Comparison of ENCODE assay signal across 8 mouse cellular contexts in genomic region chr9:63706152-63706733, GRCm38 (mm10). TPM values are rescaled to one million over a fixed set of nuclear protein-coding genes. Genes with fewer than 3 reads are reported as not detected.
DNase-seq lines count a peak whose midpoint lies in the region; ATAC-seq and TF ChIP-seq lines count a peak whose summit lies in the region.

No protein-coding gene starts in this region.

- WGBS in bone marrow, adult 2 months: 7% methylated on average over 9 of the region's 9 CpGs
- 27% methylated on average over 9 of the region's 9 CpGs for WGBS in forebrain, postnatal 0 days
- WGBS in liver, embryonic 11.5 days: 30% methylated on average over 9 of the region's 9 CpGs

- no peaks in the 10 kb centered on the region; the same call in 1 of the 2 replicates for H3K36me3 ChIP-seq in forebrain, postnatal 0 days (ENCODE audit: insufficient read depth)
- peaks cover 5% of the 10 kb centered on the region; the same call in 1 of the 2 replicates for H3K36me3 ChIP-seq in liver, embryonic 11.5 days (ENCODE audit: control insufficient read depth, insufficient read depth, low read length)
- H3K36me3 ChIP-seq in myocyte (ENCODE audit: control insufficient read depth, insufficient read depth): peaks cover 3% of the 10 kb centered on the region

- no peak overlapping the region for H3K4me2 ChIP-seq in forebrain, postnatal 0 days (ENCODE audit: low read depth)
- H3K4me2 ChIP-seq in liver, embryonic 11.5 days: no peak overlapping the region
- H3K4me2 ChIP-seq in myocyte (ENCODE audit: low read depth): peak overlapping the region; percentile 60

- no peak for TF ChIP-seq POLR2A in bone marrow, adult 2 months (IDR thresholded peaks at IDR 0.05; ENCODE audit: borderline replicate concordance, control insufficient read depth, low read depth, low read length)
- no peak for TF ChIP-seq POLR2A in myocyte (IDR thresholded peaks at IDR 0.05; ENCODE audit: insufficient read length, low read depth)

- peak; percentile 65 for DNase-seq in layer of hippocampus, adult 11-12 months (ENCODE audit: low spot score)
- no peak for DNase-seq in layer of hippocampus, adult 18-20 months (ENCODE audit: low spot score in 2 of 2)
- DNase-seq in forebrain, postnatal 0 days: peak; percentile 32
- no peak for DNase-seq in liver, embryonic 11.5 days (ENCODE audit: low spot score)
- peak; percentile 82 for DNase-seq in thymus, postnatal 14 days

- peak; percentile 59 for ATAC-seq in forebrain, postnatal 0 days
- peak; percentile 76 to 78 for ATAC-seq in hematopoietic stem cell, adult 5-6 weeks (replicated peaks in 1 of 2; ENCODE audit: insufficient read depth in 1 of 2, low FRiP score in 2 of 2, low TSS enrichment in 1 of 2, low read depth in 1 of 2, poor library complexity in 2 of 2, severe bottlenecking in 2 of 2)
- ATAC-seq in liver, embryonic 11.5 days (replicated peaks; ENCODE audit: low FRiP score): no peak

- H3K27me3 ChIP-seq in forebrain, postnatal 0 days (ENCODE audit: insufficient read depth, low read length): no peaks in the 10 kb centered on the region
- H3K27me3 ChIP-seq in liver, embryonic 11.5 days (replicated peaks; ENCODE audit: control insufficient read depth, insufficient read depth, low read length): no peaks in the 10 kb centered on the region
- no peaks in the 10 kb centered on the region for H3K27me3 ChIP-seq in myocyte (ENCODE audit: control insufficient read depth, insufficient read depth, insufficient read length)

- H3K27ac ChIP-seq in bone marrow, adult 2 months (ENCODE audit: control insufficient read depth, insufficient read depth, low read depth, low read length, poor library complexity): peak overlapping the region; percentile 40; the same call in 1 of the 2 replicates
- no peak overlapping the region for H3K27ac ChIP-seq in forebrain, postnatal 0 days (ENCODE audit: low read depth, low read length)
- H3K27ac ChIP-seq in liver, embryonic 11.5 days (ENCODE audit: low read depth, low read length): peak overlapping the region; percentile 10; the same call in 1 of the 2 replicates

- no peak overlapping the region for H3K9ac ChIP-seq in forebrain, postnatal 0 days
- H3K9ac ChIP-seq in liver, embryonic 11.5 days (ENCODE audit: low read depth, low read length): no peak overlapping the region

- TF ChIP-seq CTCF in bone marrow, adult 2 months (IDR thresholded peaks at IDR 0.05; ENCODE audit: control insufficient read depth, insufficient read depth, low read length): no peak
- no peak for TF ChIP-seq CTCF in forebrain, postnatal 0 days (IDR thresholded peaks at IDR 0.05; ENCODE audit: low read depth)

- H3K9me3 ChIP-seq in forebrain, postnatal 0 days (ENCODE audit: low read length): no peaks in the 10 kb centered on the region
- no peaks in the 10 kb centered on the region for H3K9me3 ChIP-seq in liver, embryonic 11.5 days (ENCODE audit: control insufficient read depth, low read length)

- peaks cover 13% of the 10 kb centered on the region for H3K79me2 ChIP-seq in myocyte (ENCODE audit: control insufficient read depth, insufficient read depth)

- H3K4me1 ChIP-seq in bone marrow, adult 2 months (ENCODE audit: control insufficient read depth, insufficient read depth, low read length): peaks cover 4% of the 10 kb centered on the region
- H3K4me1 ChIP-seq in forebrain, postnatal 0 days (ENCODE audit: insufficient read depth): peaks cover 5% of the 10 kb centered on the region
- peaks cover 35% of the 10 kb centered on the region for H3K4me1 ChIP-seq in liver, embryonic 11.5 days (replicated peaks; ENCODE audit: control insufficient read depth, insufficient read depth, low read length)

- no peak overlapping the region for H3K4me3 ChIP-seq in bone marrow, adult 2 months (replicated peaks; ENCODE audit: control insufficient read depth, low read depth, low read length)
- no peak overlapping the region for H3K4me3 ChIP-seq in forebrain, postnatal 0 days (ENCODE audit: low read depth, low read length)
- H3K4me3 ChIP-seq in liver, embryonic 11.5 days (ENCODE audit: low read depth, low read length): no peak overlapping the region
- H3K4me3 ChIP-seq in myocyte: no peak overlapping the region

- H3ac ChIP-seq in myocyte (ENCODE audit: control insufficient read depth, insufficient read length): no peak overlapping the region

TF ChIP-seq in myocyte, 11 proteins besides CTCF, POLR2A, EP300 and RAD21:
- peak in 1 of 3 experiments; percentile 38 for TF ChIP-seq MYOG (IDR thresholded peaks at IDR 0.05; ENCODE audit: control insufficient read depth in 1 of 3, insufficient read depth in 1 of 3, insufficient read length in 2 of 3, low read depth in 2 of 3)
- no peak for TF ChIP-seq SRF (IDR thresholded peaks at IDR 0.05; ENCODE audit: control insufficient read depth, insufficient read length, low read depth)
- TF ChIP-seq USF1 (IDR thresholded peaks at IDR 0.05; ENCODE audit: low read depth): no peak
- no peak for TF ChIP-seq POLR2AphosphoS2 (IDR thresholded peaks at IDR 0.05; ENCODE audit: insufficient read length, low read depth)

RNA-seq across cellular contexts. Expression of gene Smad3, which starts 51.6 kb away (rescaled TPM):
- 10 to 100 TPM; 58.2 to 62.5 TPM for total RNA-seq in layer of hippocampus, adult 18-20 months (2021)
- 9.1 and 17.1 TPM in 2 replicates for polyA plus RNA-seq in bone marrow, adult 2 months (2011; ENCODE audit: insufficient read depth, insufficient read length, low replicate concordance, missing spikeins)
- total RNA-seq in forebrain, postnatal 0 days (2014; rRNA removed): 16.0 and 17.6 TPM in 2 replicates
- 5.0 and 5.5 TPM in 2 replicates for polyA plus RNA-seq in forebrain, postnatal 0 days (2015; fragmentation: Nextera tagmentation; extraction: Ambion mirVana)
- total RNA-seq in hematopoietic stem cell, adult 5-6 weeks (2017): 43.1 and 45.5 TPM in 2 replicates
- 7.2 and 7.3 TPM in 2 replicates for polyA plus RNA-seq in liver, embryonic 11.5 days (2014; fragmentation: Nextera tagmentation; extraction: Ambion mirVana)
- polyA plus RNA-seq in myocyte (2012; fragmentation: generic; extraction: Trizol): 25.5 TPM

Comparison
In these comparisons a context has a peak if more than half of its experiments do, and no peak if none do; other contexts are left out.
1. DNase-seq: peak in layer of hippocampus, adult 11-12 months (single experiment), forebrain, postnatal 0 days (single experiment) and thymus, postnatal 14 days (single experiment); none in layer of hippocampus, adult 18-20 months (0 of 2) and liver, embryonic 11.5 days (single experiment).